Mouse (Mus musculus) MEL (cell line): ENCODE data around the gene Vmn1r157.
"Not testable (repeated sequence)": the region's sequence is repeated elsewhere in the genome, so short reads cannot be mapped to it uniquely, and the experiment has no call there.

ENCODE experiments used
- CTCF ChIP-seq, 3 experiments: IDR thresholded peaks in 2 of 3; conservative IDR thresholded peaks in 1 of 3; 2 replicates each; pipeline ENCODE4 v1.5.1; 2011 to 2012; ENCODE audit warnings: low read length in 3 of 3, low read depth in 2 of 3, mild to moderate bottlenecking in 2 of 3, improper control_type of control experiment in 1 of 3, inconsistent platforms in 1 of 3, mixed read lengths in 1 of 3, moderate library complexity in 1 of 3; ENCODE audit not compliant: control insufficient read depth in 1 of 3, insufficient read depth in 1 of 3, poor library complexity in 1 of 3, severe bottlenecking in 1 of 3
- EP300 ChIP-seq, 2 experiments: IDR thresholded peaks; 2 replicates each; pipeline ENCODE4 v1.6.1; 2011; ENCODE audit warnings: improper control_type of control experiment in 2 of 2, low read length in 2 of 2, low read depth in 1 of 2, mild to moderate bottlenecking in 1 of 2
- ETS1 ChIP-seq: IDR thresholded peaks from 2 replicates; pipeline ENCODE4 v1.6.1; 2012; ENCODE audit warnings: low read depth, mild to moderate bottlenecking, inconsistent platforms, low read length, improper control_type of control experiment, moderate library complexity
- MAFK ChIP-seq: IDR thresholded peaks from 2 replicates; pipeline ENCODE4 v1.6.1; 2011; ENCODE audit warnings: low read depth, mild to moderate bottlenecking, low read length, improper control_type of control experiment, borderline replicate concordance
- MEF2A ChIP-seq: IDR thresholded peaks from 2 replicates; pipeline ENCODE4 v1.6.1; 2014; ENCODE audit warnings: low read depth, mild to moderate bottlenecking, inconsistent platforms, low read length, improper control_type of control experiment; ENCODE audit not compliant: poor library complexity, insufficient replicate concordance, severe bottlenecking; ENCODE audit errors: extremely low read depth
- MXI1 ChIP-seq: IDR thresholded peaks from 2 replicates; pipeline ENCODE4 v1.6.1; 2011; ENCODE audit warnings: mild to moderate bottlenecking, low read depth, low read length, improper control_type of control experiment
- POLR2A ChIP-seq, 2 experiments: IDR thresholded peaks; 2 replicates each; pipeline ENCODE4 v1.6.1; 2011 to 2012; ENCODE audit warnings: low read length in 2 of 2, mild to moderate bottlenecking in 2 of 2, control low read depth in 1 of 2, improper control_type of control experiment in 1 of 2, low read depth in 1 of 2, moderate library complexity in 1 of 2; ENCODE audit not compliant: control insufficient read depth in 1 of 2, insufficient read depth in 1 of 2, poor library complexity in 1 of 2
- USF2 ChIP-seq, 2 experiments: IDR thresholded peaks; 2 replicates each; pipeline ENCODE4 v1.6.1; 2011 to 2012; ENCODE audit warnings: improper control_type of control experiment in 2 of 2, low read length in 2 of 2, borderline replicate concordance in 1 of 2, inconsistent platforms in 1 of 2, low read depth in 1 of 2, mild to moderate bottlenecking in 1 of 2; ENCODE audit not compliant: insufficient read depth in 1 of 2

GRCm38 (mm10) chr7:22790682-22791081 is 29.2 kb downstream of the Vmn1r157 start, which contains the start of gene Vmn1r158:
- not testable (repeated sequence) for TF ChIP-seq CTCF (IDR thresholded peaks at IDR 0.05 in 2 of 3, conservative IDR thresholded peaks at IDR 0.05 in 1 of 3; ENCODE audit: control insufficient read depth in 1 of 3, insufficient read depth in 1 of 3, low read depth in 2 of 3, low read length in 3 of 3, poor library complexity in 1 of 3, severe bottlenecking in 1 of 3); MAFK; ETS1; POLR2A (IDR thresholded peaks at IDR 0.05; ENCODE audit: control insufficient read depth in 1 of 2, insufficient read depth in 1 of 2, low read depth in 1 of 2, low read length in 2 of 2, poor library complexity in 1 of 2); EP300 (IDR thresholded peaks at IDR 0.05; ENCODE audit: low read depth in 1 of 2, low read length in 2 of 2); USF2 (IDR thresholded peaks at IDR 0.05; ENCODE audit: borderline replicate concordance in 1 of 2, insufficient read depth in 1 of 2, low read depth in 1 of 2, low read length in 2 of 2); MEF2A; MXI1
